Mouse (Mus musculus) heart, embryonic 11.5 days (tissue): ENCODE data around the gene 9430038I01Rik. TPM values are rescaled to one million over a fixed set of nuclear protein-coding genes. Genes with fewer than 3 reads are reported as not detected.

ENCODE experiments used
- ATAC-seq: fragments of 200-750 bp; cut with Nextera tagmentation; replicated peaks from 2 replicates; pipeline ENCODE4 v1.8.0; 2017; ENCODE audit warnings: moderate library complexity; ENCODE audit not compliant: insufficient number of reproducible peaks, low FRiP score, low TSS enrichment
- H3K27ac ChIP-seq: fragments of 300-500 bp; sonication (generic); 2 replicates; pipeline ENCODE4 v1.5.1; 2014; ENCODE audit warnings: mild to moderate bottlenecking, low read depth, low read length
- H3K27me3 ChIP-seq: fragments of 300-500 bp; sonication (generic); 2 replicates; pipeline ENCODE4 v1.6.1; 2014; ENCODE audit warnings: mild to moderate bottlenecking, low read length, mixed read lengths; ENCODE audit not compliant: control insufficient read depth, insufficient read depth
- H3K36me3 ChIP-seq: fragments of 300-500 bp; sonication (generic); 2 replicates; pipeline ENCODE4 v1.6.1; 2014; ENCODE audit warnings: mild to moderate bottlenecking, low read length, moderate library complexity, mixed read lengths; ENCODE audit not compliant: control insufficient read depth, insufficient read depth
- H3K4me1 ChIP-seq: fragments of 300-500 bp; sonication (generic); 2 replicates; pipeline ENCODE4 v1.6.1; 2014; ENCODE audit warnings: low read length; ENCODE audit not compliant: control insufficient read depth, insufficient read depth
- H3K4me2 ChIP-seq: fragments of 300-500 bp; sonication (generic); 2 replicates; pipeline ENCODE4 v1.6.1; 2014; ENCODE audit warnings: mild to moderate bottlenecking, moderate library complexity
- H3K4me3 ChIP-seq: fragments of 300-500 bp; sonication (generic); 2 replicates; pipeline ENCODE4 v1.5.1; 2014; ENCODE audit warnings: low read depth, low read length
- H3K9ac ChIP-seq: fragments of 300-500 bp; sonication (generic); 2 replicates; pipeline ENCODE4 v1.6.1; 2014; ENCODE audit warnings: mild to moderate bottlenecking, low read depth, low read length, moderate library complexity
- H3K9me3 ChIP-seq: fragments of 300-500 bp; sonication (generic); replicated peaks from 2 replicates; pipeline ENCODE4 v1.6.1; 2016; ENCODE audit warnings: low read length; ENCODE audit not compliant: control insufficient read depth
- WGBS: fragments of 180-500 bp; shearing (Covaris S2); extraction: QIAGEN DNeasy Blood & Tissue Kit; methylation state at CpG from one replicate; pipeline ENCODE4 v1.1.7; 2014; ENCODE audit not compliant: insufficient replicate concordance; 5-methylcytosine and 5-hydroxymethylcytosine counted together
- polyA plus RNA-seq: library from polyadenylated mRNA; unstranded; fragments of >200 nt; fragmentation: Nextera tagmentation; extraction: Ambion mirVana; gene quantifications from 2 replicates; pipeline ENCODE4 v1.2.1, GENCODE M21; 2014

Gene 9430038I01Rik
- polyA plus RNA-seq, 1 experiment from 2014 or later: 17.4 TPM

GRCm38 (mm10) chr7:137426693-137427092 is 16.1 kb upstream of the 9430038I01Rik start:
- Histone ChIP-seq H3K4me2 (no peak overlapping the region), H3K36me3 (no peaks in the 10 kb centered on the region), H3K4me1 (no peaks in the 10 kb centered on the region), H3K9me3 (no peaks in the 10 kb centered on the region), H3K9ac (no peak overlapping the region), H3K27ac (no peak overlapping the region), H3K27me3 (no peaks in the 10 kb centered on the region), H3K4me3 (no peak overlapping the region)
- WGBS: 44% methylated on average over 4 of the region's 4 CpGs
- no peak for ATAC-seq

- Histone ChIP-seq H3K4me2 (no peak overlapping the region), H3K4me3 (no peak overlapping the region), H3K27ac (no peak overlapping the region), H3K4me1 (no peaks in the 10 kb centered on the region), H3K27me3 (no peaks in the 10 kb centered on the region), H3K9me3 (no peaks in the 10 kb centered on the region), H3K9ac (no peak overlapping the region), H3K36me3 (no peaks in the 10 kb centered on the region)
- WGBS: 92% methylated on average over 4 of the region's 4 CpGs
- no peak for ATAC-seq
These were observed 10.7 kb upstream of the 9430038I01Rik start for GRCm38 (mm10) chr7:137421236-137421635.

- H3K4me2 ChIP-seq: no peak overlapping the region
- ATAC-seq: no peak
- no peaks in the 10 kb centered on the region for H3K36me3 ChIP-seq
- H3K9ac ChIP-seq: no peak overlapping the region
- WGBS: 79% methylated on average over 2 of the region's 2 CpGs
- no peaks in the 10 kb centered on the region for H3K9me3 ChIP-seq
- no peak overlapping the region for H3K27ac ChIP-seq
- no peaks in the 10 kb centered on the region for H3K4me1 ChIP-seq
- H3K27me3 ChIP-seq: no peaks in the 10 kb centered on the region
- no peak overlapping the region for H3K4me3 ChIP-seq
These were observed 10.0 kb upstream of the 9430038I01Rik start for GRCm38 (mm10) chr7:137420550-137420949.

GRCm38 (mm10) chr7:137414710-137415109 is 4.1 kb upstream of the 9430038I01Rik start:
- 79% methylated on average over 8 of the region's 8 CpGs for WGBS
- H3K4me2 ChIP-seq: no peak overlapping the region
- H3K9ac ChIP-seq: no peak overlapping the region
- H3K27ac ChIP-seq: no peak overlapping the region
- H3K27me3 ChIP-seq: no peaks in the 10 kb centered on the region
- peaks cover 3% of the 10 kb centered on the region; the same call in 1 of the 2 replicates for H3K4me1 ChIP-seq
- ATAC-seq: no peak
- H3K4me3 ChIP-seq: no peak overlapping the region
- H3K9me3 ChIP-seq: no peaks in the 10 kb centered on the region
- no peaks in the 10 kb centered on the region for H3K36me3 ChIP-seq

- WGBS: 80% methylated on average over 1 of the region's 1 CpGs
- Histone ChIP-seq H3K4me1 (peaks cover 3% of the 10 kb centered on the region; the same call in 1 of the 2 replicates), H3K4me2 (no peak overlapping the region), H3K4me3 (no peak overlapping the region), H3K36me3 (no peaks in the 10 kb centered on the region), H3K27ac (no peak overlapping the region), H3K9ac (no peak overlapping the region), H3K27me3 (no peaks in the 10 kb centered on the region), H3K9me3 (no peaks in the 10 kb centered on the region)
- no peak for ATAC-seq
These were observed 3.0 kb downstream of the 9430038I01Rik start for GRCm38 (mm10) chr7:137407428-137408058.

- Histone ChIP-seq H3K9ac (no peak overlapping the region), H3K4me3 (no peak overlapping the region), H3K27me3 (no peaks in the 10 kb centered on the region), H3K4me1 (no peaks in the 10 kb centered on the region), H3K4me2 (no peak overlapping the region), H3K9me3 (no peaks in the 10 kb centered on the region), H3K27ac (no peak overlapping the region), H3K36me3 (no peaks in the 10 kb centered on the region)
- WGBS: 80% methylated on average over 2 of the region's 2 CpGs
- no peak for ATAC-seq
These were observed 6.4 kb downstream of the 9430038I01Rik start for GRCm38 (mm10) chr7:137404146-137404545.

- H3K36me3 ChIP-seq: no peaks in the 10 kb centered on the region
- no peak overlapping the region for H3K9ac ChIP-seq
- no peak overlapping the region for H3K4me2 ChIP-seq
- no peaks in the 10 kb centered on the region for H3K27me3 ChIP-seq
- H3K9me3 ChIP-seq: no peaks in the 10 kb centered on the region
- H3K4me3 ChIP-seq: no peak overlapping the region
- WGBS: 87% methylated on average over 4 of the region's 4 CpGs
- no peaks in the 10 kb centered on the region for H3K4me1 ChIP-seq
- no peak for ATAC-seq
- H3K27ac ChIP-seq: no peak overlapping the region
These were observed 11.6 kb downstream of the 9430038I01Rik start for GRCm38 (mm10) chr7:137398973-137399372.

GRCm38 (mm10) chr7:137397361-137397910 is 13.1 kb downstream of the 9430038I01Rik start:
- no peak overlapping the region for H3K4me2 ChIP-seq
- no peak for ATAC-seq
- H3K9me3 ChIP-seq: no peaks in the 10 kb centered on the region
- no peaks in the 10 kb centered on the region for H3K27me3 ChIP-seq
- H3K36me3 ChIP-seq: no peaks in the 10 kb centered on the region
- WGBS: 84% methylated on average over 8 of the region's 8 CpGs
- no peaks in the 10 kb centered on the region for H3K4me1 ChIP-seq
- H3K9ac ChIP-seq: no peak overlapping the region
- H3K27ac ChIP-seq: no peak overlapping the region
- no peak overlapping the region for H3K4me3 ChIP-seq

- Histone ChIP-seq H3K4me3 (no peak overlapping the region), H3K36me3 (no peaks in the 10 kb centered on the region), H3K9me3 (no peaks in the 10 kb centered on the region), H3K27ac (no peak overlapping the region), H3K27me3 (no peaks in the 10 kb centered on the region), H3K9ac (no peak overlapping the region), H3K4me2 (no peak overlapping the region), H3K4me1 (no peaks in the 10 kb centered on the region)
- 84% methylated on average over 4 of the region's 4 CpGs for WGBS
- ATAC-seq: no peak
These were observed 15.1 kb downstream of the 9430038I01Rik start for GRCm38 (mm10) chr7:137395421-137395820.
